Mouse (Mus musculus): ENCODE results near the gene Spata31d1b. TPM values are rescaled to one million over a fixed set of nuclear protein-coding genes. Genes with fewer than 3 reads are reported as not detected.
"Not testable (repeated sequence)": the region's sequence is repeated elsewhere in the genome, so short reads cannot be mapped to it uniquely, and the experiment has no call there.

Spata31d1b gene
- total RNA-seq, 1 experiment from 2014 or later = not detected

GRCm38 (mm10) chr13:59695781-59696180 is 16.3 kb upstream of the Spata31d1b start:
- no peak for DNase-seq

- no peak for DNase-seq
Observed at GRCm38 (mm10) chr13:59699131-59699530, 13.0 kb upstream of the Spata31d1b start.

GRCm38 (mm10) chr13:59700137-59700536 is 11.9 kb upstream of the Spata31d1b start:
- not testable (repeated sequence) for DNase-seq

DNA sequence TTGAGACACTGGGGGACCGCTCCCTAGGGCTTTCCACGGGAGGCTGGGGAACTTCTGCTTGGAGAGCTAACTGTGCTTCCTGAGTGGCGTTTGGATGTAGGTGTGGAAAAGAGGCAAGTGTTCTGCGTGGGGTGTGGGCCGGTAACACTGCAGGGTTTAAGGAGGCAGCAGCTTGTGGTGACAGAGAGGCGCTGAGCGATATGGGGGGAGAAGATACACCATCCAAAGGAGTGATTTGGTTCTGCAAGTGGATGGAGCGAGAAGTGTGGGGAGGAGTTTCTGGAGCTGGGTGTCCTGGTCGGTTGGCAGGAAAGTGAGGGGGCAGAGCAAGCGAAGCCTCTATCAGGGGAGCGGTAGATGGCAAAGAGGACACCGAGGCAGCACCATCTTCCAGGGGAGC is 8.6 kb upstream of the Spata31d1b start:
- DNase-seq = no peak

DNA sequence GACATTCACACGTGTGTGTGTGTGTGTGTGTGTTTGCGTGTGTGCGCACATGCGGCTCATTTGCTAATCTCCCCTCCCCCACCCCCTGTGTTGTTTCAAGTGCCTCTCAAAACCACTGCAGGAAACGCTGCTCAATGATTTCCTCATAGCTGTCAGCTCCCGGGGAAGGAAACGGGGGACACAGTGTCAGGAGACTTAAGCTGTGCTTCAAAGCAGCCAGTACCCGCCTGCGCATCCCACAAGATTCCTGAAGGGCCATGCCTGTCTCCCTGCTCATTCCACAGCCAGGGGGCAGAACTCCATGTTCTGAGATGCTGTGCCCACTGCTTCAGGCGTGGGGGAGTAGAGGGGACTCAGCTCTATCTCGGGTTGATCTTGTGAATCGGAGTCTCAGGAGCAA is 7.5 kb upstream of the Spata31d1b start:
- DNase-seq = peak; percentile 41

GRCm38 (mm10) chr13:59710230-59710629 is 1.9 kb upstream of the Spata31d1b start, which contains the start of gene Spata31d1a:
Gene Spata31d1a (minus strand): TSS chr13:59710330.
- DNase-seq = no peak

DNA sequence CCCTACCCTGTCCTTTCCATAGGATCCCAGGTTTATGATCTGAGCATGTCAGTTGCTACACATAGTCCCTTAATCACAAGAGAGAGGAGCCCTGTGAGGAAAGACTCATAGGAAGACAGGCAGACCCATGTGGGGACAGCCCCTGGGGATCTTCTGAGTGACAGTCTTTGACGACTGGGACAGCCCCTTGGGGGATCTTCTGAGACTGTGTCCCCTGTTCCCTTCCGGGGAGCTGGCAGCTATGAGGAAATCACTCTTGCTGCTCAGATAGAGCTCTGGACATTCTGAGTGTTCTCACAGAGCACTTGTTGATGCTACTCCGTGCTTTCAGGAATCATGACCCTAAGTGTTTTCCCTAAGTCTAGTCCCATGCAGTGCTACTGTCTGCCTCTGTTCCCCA is 1.6 kb downstream of the Spata31d1b start:
- no peak for DNase-seq

DNA sequence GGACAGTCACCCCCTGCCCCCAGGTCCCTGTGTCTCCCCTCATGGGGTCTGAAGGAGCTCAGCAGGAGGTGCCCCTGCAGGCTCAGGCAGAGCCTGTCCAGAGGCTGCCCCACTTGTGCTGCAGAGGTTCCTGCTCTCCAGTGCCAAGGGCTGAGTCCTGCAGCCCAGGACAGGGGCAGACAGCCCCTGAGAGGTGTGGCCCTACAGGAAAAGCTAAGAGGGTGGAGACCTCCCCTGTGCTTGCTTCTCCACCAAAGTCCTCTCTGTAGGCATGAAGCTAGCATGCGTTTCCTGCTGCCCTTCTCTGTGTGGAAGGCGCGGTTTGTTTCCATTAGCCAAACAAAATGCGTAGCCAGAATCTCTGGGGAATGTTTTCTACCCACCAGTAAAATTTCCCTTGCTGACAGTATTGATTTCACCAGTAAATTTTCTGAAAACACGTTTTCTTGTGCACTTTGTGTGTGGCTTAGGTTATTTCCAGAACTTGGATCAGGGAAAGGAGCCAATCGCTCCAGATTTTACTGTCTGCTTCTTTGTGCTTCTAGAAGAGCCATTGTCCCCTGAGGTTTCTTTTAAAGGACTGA is 6.9 kb downstream of the Spata31d1b start:
- DNase-seq = not testable (repeated sequence)

DNA sequence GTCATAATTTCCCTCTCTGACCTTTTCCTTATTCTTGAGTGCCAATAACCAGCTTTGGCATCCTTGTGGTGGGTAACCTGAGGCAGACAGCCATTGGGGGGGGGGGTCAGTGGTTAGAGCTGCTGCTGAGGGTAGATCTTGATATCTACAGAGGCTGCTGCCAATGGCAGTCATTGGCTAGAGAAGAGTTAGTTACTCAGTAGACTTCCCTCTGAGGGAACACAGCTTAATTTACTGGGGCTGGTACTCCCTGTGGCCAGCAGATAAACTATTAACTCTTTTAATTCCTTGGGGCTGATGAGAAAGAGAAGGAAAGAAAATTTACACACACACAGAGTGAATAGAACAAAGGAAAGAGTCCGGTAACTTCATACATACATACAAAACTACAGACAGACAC is 7.4 kb downstream of the Spata31d1b start:
- DNase-seq = no peak

DNA sequence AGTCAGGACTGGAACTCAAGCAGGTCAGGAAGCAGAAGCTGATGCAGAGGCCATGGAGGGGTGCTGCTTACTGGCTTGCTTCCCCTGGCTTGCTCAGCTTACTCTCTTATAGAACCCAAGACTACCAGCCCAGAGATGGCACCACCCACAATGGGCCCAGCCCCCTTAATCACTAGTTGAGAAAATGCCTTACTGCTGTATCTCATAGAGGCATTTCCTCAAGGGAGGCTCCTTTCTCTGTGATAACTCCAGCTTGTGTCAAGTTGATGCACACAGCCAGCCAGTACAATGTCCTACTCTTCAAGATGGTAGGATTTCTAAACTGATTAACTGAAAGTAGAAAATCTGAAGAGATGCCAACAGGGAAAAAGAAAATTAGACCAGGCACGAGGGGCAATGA is 10.0 kb downstream of the Spata31d1b start:
- DNase-seq = not testable (repeated sequence)

DNA sequence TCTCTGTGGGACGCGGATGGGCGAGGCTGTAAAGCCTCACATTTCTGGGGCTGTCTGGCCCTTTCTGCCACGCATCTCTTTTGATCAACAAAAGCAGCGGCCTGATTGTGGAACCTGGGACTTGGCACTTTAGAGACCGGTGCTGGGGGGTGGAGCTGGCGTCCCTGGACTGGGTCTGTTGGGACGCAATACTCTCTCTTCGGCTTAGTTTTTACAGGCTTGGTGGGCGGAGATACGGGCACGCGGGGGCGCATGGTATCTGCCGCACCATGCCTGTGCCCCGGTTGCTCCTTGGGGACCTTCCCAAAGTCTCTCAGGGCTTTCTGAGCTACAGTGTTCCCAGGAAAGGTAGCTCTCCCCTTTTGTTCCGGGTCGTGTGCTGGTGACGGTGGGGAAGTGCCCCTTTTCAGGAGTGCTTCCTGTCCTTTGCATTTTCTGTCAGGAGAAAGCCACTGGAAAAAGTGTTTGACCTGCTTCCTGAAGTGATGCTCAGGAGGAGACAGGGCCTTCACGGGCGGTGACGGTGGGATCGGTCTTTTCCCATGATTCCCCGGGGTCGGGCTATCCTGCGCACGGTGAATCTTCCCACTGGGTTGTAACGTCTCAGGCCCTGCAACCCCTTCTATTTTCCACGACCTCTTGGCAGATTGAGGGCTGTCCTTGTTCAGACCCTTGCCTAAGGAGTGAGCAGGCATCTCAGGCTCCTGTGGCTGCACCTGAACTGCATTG is 14.2 kb downstream of the Spata31d1b start:
- DNase-seq = no peak

DNA sequence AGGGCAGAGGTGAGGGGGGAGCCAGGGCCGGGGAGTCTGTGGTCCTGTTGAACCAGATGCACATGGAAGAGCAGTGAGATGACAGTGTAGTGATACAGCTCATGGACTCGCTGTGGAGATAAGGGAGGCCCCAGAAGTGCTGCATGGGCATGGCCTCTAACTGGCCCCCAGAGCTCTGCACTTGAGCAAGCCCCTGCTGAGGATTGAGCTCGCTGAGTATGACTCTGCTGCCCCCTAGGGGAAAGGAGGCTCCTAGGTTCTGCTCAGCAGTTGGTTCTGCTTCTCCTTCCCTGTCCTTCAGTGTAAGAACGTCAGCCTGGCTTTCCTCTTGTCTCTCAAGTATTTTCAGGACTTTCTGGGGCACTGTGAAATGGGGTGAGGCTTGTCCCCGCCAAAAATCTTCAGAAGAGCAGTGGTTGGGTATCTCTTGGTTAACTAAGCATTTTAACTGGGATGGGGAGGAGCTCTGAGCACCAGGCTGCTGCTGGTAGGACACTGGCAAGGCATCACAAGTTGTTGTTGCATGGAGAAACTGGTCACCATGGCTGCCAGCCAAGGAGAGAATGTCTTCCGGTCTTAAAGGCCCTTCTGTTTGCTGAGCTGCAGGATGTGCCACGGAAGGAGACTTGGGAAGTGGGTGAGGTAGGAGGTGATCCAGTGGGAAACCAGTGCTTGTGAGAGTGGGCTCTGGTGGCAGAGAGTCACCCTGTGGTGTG is 16.5 kb downstream of the Spata31d1b start:
- DNase-seq = peak; percentile 88

- no peak for DNase-seq
Observed at GRCm38 (mm10) chr13:59731652-59732051, 19.6 kb downstream of the Spata31d1b start, which contains the start of gene Spata31d1d. Gene Spata31d1d (minus strand): TSS chr13:59731752.

GRCm38 (mm10) chr13:59733936-59734335 is 21.9 kb downstream of the Spata31d1b start:
- DNase-seq = no peak

GRCm38 (mm10) chr13:59734347-59734746 is 22.3 kb downstream of the Spata31d1b start:
- peak; percentile 33 for DNase-seq

DNA sequence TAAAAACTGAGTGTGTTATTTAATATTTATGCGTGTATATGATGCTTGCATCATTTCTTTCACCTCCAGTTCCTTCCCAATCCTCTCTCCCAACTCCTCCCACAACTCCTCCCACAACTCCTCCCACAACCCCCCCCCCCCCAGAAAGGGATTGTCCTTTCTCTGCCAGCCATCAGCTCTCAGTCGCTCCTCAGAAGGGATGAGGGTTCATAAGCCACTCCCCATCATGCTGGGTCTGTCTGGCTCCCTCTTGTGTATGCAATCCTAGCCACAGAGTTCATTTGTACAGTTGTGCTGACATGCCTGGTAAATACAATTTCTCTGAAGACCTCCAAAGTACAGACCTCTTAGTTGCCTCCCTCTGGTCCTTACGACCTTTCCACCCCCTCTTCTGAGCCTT is 23.1 kb downstream of the Spata31d1b start:
- no peak for DNase-seq

GRCm38 (mm10) chr13:59738455-59738854 is 26.4 kb downstream of the Spata31d1b start:
- no peak for DNase-seq

DNA sequence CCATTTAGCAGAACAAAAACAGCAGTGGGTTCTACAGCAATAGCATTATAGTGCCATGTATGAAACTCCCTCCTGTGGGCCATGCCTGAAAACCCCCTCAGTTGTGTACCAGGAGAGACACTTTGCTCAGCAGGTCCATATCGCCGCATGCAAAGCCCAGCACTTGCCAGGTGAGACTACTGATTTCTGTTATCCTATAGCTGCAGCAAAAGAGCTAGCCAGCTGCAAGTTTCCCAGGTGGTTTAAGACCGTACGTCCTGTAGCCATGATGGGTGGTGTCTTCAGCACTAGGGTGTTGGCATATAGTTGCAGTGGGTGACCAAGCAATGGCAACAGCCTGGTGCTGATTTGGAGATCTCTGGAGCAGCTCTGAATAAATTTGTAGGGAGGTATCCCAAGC is 27.3 kb downstream of the Spata31d1b start:
- DNase-seq = no peak

GRCm38 (mm10) chr13:59741096-59741495 is 29.0 kb downstream of the Spata31d1b start:
- peak; percentile 78 for DNase-seq

DNA sequence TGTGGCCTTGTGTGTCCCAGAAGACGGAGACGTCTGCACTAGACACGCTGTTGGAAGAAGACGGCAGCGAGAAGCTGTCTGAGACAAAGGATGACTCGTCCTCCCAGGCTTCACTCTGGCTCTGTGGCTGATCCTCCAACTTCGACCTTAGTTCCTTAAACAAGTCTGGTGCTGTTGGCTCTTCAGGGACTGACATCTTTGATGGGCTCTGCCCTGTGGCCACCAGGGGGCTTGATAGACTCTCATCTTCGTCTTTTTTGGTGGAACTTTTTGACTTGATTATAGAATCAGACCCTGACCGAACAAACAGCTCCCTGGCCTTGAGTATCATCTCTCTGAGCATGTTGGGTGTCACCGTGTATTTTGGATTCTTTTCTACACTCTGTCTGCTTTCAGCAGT is 29.6 kb downstream of the Spata31d1b start:
- no peak for DNase-seq

GRCm38 (mm10) chr13:59745462-59745861 is 33.4 kb downstream of the Spata31d1b start:
- DNase-seq = no peak

- DNase-seq = no peak
Observed at GRCm38 (mm10) chr13:59746164-59746563, 34.1 kb downstream of the Spata31d1b start.

DNA sequence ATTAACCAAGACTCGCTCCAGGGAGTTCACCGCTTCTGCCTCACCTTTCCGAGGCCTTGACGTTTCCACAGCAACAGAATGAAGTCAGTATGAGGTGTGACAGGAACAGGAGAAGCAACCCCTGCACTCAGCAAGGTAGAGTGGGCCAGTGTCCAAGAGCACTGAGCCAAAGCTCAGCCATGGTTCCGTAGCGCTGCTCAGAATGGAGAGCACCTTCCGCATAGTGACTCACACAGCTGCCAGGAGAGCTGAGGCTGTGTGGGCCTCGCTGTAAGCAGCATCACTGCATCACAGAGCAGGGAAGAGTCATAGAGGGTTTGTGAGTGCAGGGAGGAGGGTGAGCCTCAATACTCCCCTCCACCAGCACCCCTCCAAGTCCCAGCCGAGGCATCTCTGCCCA is 34.6 kb downstream of the Spata31d1b start, which contains the start of gene 1700014D04Rik:
1700014D04Rik (minus strand) TSS at position 42 of the 400 bp plus-strand sequence.
- DNase-seq = no peak

Measured in adrenal gland, postnatal 14 days (tissue).